Mouse (Mus musculus): Measurements from ENCODE around the gene Atf7ip. TPM values are rescaled to one million over a fixed set of nuclear protein-coding genes. Genes with fewer than 3 reads are reported as not detected.

Gene Atf7ip
- polyA plus RNA-seq, 1 experiment from 2014 or later: 18.0 TPM

DNA sequence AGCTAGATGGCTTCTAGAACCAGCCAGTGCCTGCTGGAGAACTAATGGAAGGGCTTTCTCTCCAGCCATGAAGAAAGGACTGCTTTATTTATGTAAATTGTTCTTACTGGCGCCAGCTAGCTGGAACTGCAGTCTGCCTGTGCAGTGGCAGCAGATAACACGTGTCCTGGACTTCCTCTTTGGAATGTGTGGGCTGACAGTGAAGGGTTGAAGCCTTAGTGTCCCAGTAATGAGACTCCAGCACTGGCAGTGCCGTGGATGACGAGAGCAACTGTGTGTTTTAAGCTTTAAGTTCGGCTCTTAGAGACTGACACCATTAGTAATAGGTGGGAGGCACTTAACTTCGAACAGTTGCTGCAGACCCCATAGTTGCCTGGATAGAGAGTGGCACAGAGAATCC, 37.2 kb downstream of the Atf7ip start:
- peak; percentile 74 for ATAC-seq (ENCODE audit: low read depth)
- WGBS (ENCODE audit: insufficient replicate concordance): 13% methylated on average over 6 of the region's 6 CpGs

GRCm38 (mm10) chr6:136545284-136545870, 39.4 kb downstream of the Atf7ip start:
- H3K9ac ChIP-seq (ENCODE audit: low read depth, low read length): no peak overlapping the region
- ATAC-seq (ENCODE audit: low read depth): no peak
- peaks cover 18% of the 10 kb centered on the region for H3K4me1 ChIP-seq (ENCODE audit: control insufficient read depth, low read depth, low read length)
- WGBS (ENCODE audit: insufficient replicate concordance): 89% methylated on average over 11 of the region's 11 CpGs
- no peaks in the 10 kb centered on the region for H3K9me3 ChIP-seq (replicated peaks; ENCODE audit: control insufficient read depth, low read length)
- H3K4me2 ChIP-seq (ENCODE audit: low read depth, low read length): no peak overlapping the region
- no peaks in the 10 kb centered on the region; the same call in 1 of the 2 replicates for H3K36me3 ChIP-seq (ENCODE audit: control insufficient read depth, insufficient read depth)
- H3K4me3 ChIP-seq (ENCODE audit: low read depth, low read length): no peak overlapping the region
- H3K27ac ChIP-seq (ENCODE audit: low read length): no peak overlapping the region
- H3K27me3 ChIP-seq (ENCODE audit: control insufficient read depth, insufficient read depth, low read depth, low read length): no peaks in the 10 kb centered on the region

More for the DNA sequence above, 37.2 kb downstream of the Atf7ip start:
- Histone ChIP-seq H3K27ac (ENCODE audit: low read length) (no peak overlapping the region), H3K9ac (ENCODE audit: low read depth, low read length) (no peak overlapping the region), H3K9me3 (replicated peaks; ENCODE audit: control insufficient read depth, low read length) (no peaks in the 10 kb centered on the region), H3K27me3 (ENCODE audit: control insufficient read depth, insufficient read depth, low read depth, low read length) (no peaks in the 10 kb centered on the region), H3K4me3 (ENCODE audit: low read depth, low read length) (peak overlapping the region; percentile 14; the same call in 1 of the 2 replicates), H3K36me3 (ENCODE audit: control insufficient read depth, insufficient read depth) (no peaks in the 10 kb centered on the region; the same call in 1 of the 2 replicates), H3K4me1 (ENCODE audit: control insufficient read depth, low read depth, low read length) (peaks cover 10% of the 10 kb centered on the region), H3K4me2 (ENCODE audit: low read depth, low read length) (peak overlapping the region; percentile 37)

GRCm38 (mm10) chr6:136546286-136546685, 40.3 kb downstream of the Atf7ip start:
- ATAC-seq (ENCODE audit: low read depth): no peak
- Histone ChIP-seq H3K4me3 (ENCODE audit: low read depth, low read length) (no peak overlapping the region), H3K27me3 (ENCODE audit: control insufficient read depth, insufficient read depth, low read depth, low read length) (no peaks in the 10 kb centered on the region), H3K9ac (ENCODE audit: low read depth, low read length) (no peak overlapping the region), H3K27ac (ENCODE audit: low read length) (no peak overlapping the region), H3K9me3 (replicated peaks; ENCODE audit: control insufficient read depth, low read length) (no peaks in the 10 kb centered on the region), H3K4me2 (ENCODE audit: low read depth, low read length) (no peak overlapping the region), H3K4me1 (ENCODE audit: control insufficient read depth, low read depth, low read length) (peaks cover 24% of the 10 kb centered on the region), H3K36me3 (ENCODE audit: control insufficient read depth, insufficient read depth) (no peaks in the 10 kb centered on the region)
- WGBS (ENCODE audit: insufficient replicate concordance): 59% methylated on average over 2 of the region's 2 CpGs

GRCm38 (mm10) chr6:136546987-136547386, 41.0 kb downstream of the Atf7ip start:
- ATAC-seq (ENCODE audit: low read depth): no peak
- no peak overlapping the region for H3K27ac ChIP-seq (ENCODE audit: low read length)
- no peaks in the 10 kb centered on the region for H3K27me3 ChIP-seq (ENCODE audit: control insufficient read depth, insufficient read depth, low read depth, low read length)
- H3K9ac ChIP-seq (ENCODE audit: low read depth, low read length): no peak overlapping the region
- peaks cover 24% of the 10 kb centered on the region for H3K4me1 ChIP-seq (ENCODE audit: control insufficient read depth, low read depth, low read length)
- H3K9me3 ChIP-seq (replicated peaks; ENCODE audit: control insufficient read depth, low read length): no peaks in the 10 kb centered on the region
- H3K36me3 ChIP-seq (ENCODE audit: control insufficient read depth, insufficient read depth): no peaks in the 10 kb centered on the region
- 68% methylated on average over 7 of the region's 7 CpGs for WGBS (ENCODE audit: insufficient replicate concordance)
- H3K4me3 ChIP-seq (ENCODE audit: low read depth, low read length): no peak overlapping the region
- no peak overlapping the region for H3K4me2 ChIP-seq (ENCODE audit: low read depth, low read length)

GRCm38 (mm10) chr6:136548041-136548770, 42.2 kb downstream of the Atf7ip start:
- H3K4me1 ChIP-seq (ENCODE audit: control insufficient read depth, low read depth, low read length): peaks cover 25% of the 10 kb centered on the region
- H3K9me3 ChIP-seq (replicated peaks; ENCODE audit: control insufficient read depth, low read length): no peaks in the 10 kb centered on the region
- no peak for ATAC-seq (ENCODE audit: low read depth)
- no peaks in the 10 kb centered on the region for H3K27me3 ChIP-seq (ENCODE audit: control insufficient read depth, insufficient read depth, low read depth, low read length)
- no peak overlapping the region for H3K4me3 ChIP-seq (ENCODE audit: low read depth, low read length)
- no peaks in the 10 kb centered on the region for H3K36me3 ChIP-seq (ENCODE audit: control insufficient read depth, insufficient read depth)
- no peak overlapping the region for H3K9ac ChIP-seq (ENCODE audit: low read depth, low read length)
- no peak overlapping the region for H3K27ac ChIP-seq (ENCODE audit: low read length)
- WGBS (ENCODE audit: insufficient replicate concordance): 75% methylated on average over 6 of the region's 6 CpGs
- H3K4me2 ChIP-seq (ENCODE audit: low read depth, low read length): no peak overlapping the region

DNA sequence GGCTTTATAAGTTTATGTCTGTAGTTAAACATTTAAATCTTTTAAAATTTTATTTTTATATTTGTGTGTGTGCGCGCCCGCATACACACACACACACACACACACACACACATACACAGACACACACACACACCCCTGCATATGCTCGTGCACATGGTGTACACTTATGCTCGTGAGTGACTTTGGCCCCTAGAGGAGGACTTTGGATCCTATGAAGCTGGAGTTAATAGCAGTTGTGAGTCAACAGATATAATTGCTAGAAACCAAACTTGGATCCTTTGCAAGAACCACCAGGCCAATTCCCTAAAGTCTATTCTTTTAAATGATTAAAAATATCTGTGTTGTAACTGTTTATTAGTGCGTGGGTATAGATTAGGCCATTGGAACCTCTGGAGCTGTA, 42.8 kb downstream of the Atf7ip start:
- ATAC-seq (ENCODE audit: low read depth): peak; percentile 47; the same call in 1 of the 2 replicates
- WGBS (ENCODE audit: insufficient replicate concordance): 82% methylated on average over 6 of the region's 6 CpGs
- H3K36me3 ChIP-seq (ENCODE audit: control insufficient read depth, insufficient read depth): no peaks in the 10 kb centered on the region
- no peak overlapping the region for H3K9ac ChIP-seq (ENCODE audit: low read depth, low read length)
- H3K4me2 ChIP-seq (ENCODE audit: low read depth, low read length): no peak overlapping the region
- H3K4me3 ChIP-seq (ENCODE audit: low read depth, low read length): no peak overlapping the region
- no peaks in the 10 kb centered on the region for H3K27me3 ChIP-seq (ENCODE audit: control insufficient read depth, insufficient read depth, low read depth, low read length)
- H3K4me1 ChIP-seq (ENCODE audit: control insufficient read depth, low read depth, low read length): peaks cover 26% of the 10 kb centered on the region
- H3K9me3 ChIP-seq (replicated peaks; ENCODE audit: control insufficient read depth, low read length): no peaks in the 10 kb centered on the region
- no peak overlapping the region for H3K27ac ChIP-seq (ENCODE audit: low read length)

DNA sequence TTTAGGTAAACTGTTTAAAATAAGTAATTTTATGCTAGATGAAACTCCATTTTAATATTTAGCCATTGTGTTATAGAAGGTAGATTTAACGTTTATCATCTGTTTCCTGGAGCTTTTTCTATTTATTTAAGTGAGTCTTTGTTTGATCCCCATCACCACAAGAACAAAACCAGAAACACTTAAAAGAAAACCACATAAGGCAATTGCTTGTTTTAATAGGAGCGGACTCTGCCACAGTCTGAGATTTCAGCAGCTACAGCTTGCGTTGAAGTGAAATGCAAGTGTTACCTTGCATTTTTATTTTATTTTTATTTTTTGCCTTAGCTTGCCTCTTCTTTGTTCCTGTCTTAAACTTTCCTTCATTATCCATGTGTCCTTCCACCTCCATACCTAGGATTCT, 43.6 kb downstream of the Atf7ip start:
- Histone ChIP-seq H3K4me1 (ENCODE audit: control insufficient read depth, low read depth, low read length) (peaks cover 29% of the 10 kb centered on the region), H3K27ac (ENCODE audit: low read length) (no peak overlapping the region), H3K27me3 (ENCODE audit: control insufficient read depth, insufficient read depth, low read depth, low read length) (no peaks in the 10 kb centered on the region), H3K9me3 (replicated peaks; ENCODE audit: control insufficient read depth, low read length) (no peaks in the 10 kb centered on the region), H3K4me2 (ENCODE audit: low read depth, low read length) (no peak overlapping the region), H3K4me3 (ENCODE audit: low read depth, low read length) (no peak overlapping the region), H3K9ac (ENCODE audit: low read depth, low read length) (no peak overlapping the region), H3K36me3 (ENCODE audit: control insufficient read depth, insufficient read depth) (no peaks in the 10 kb centered on the region)
- WGBS (ENCODE audit: insufficient replicate concordance): 77% methylated on average over 3 of the region's 3 CpGs
- no peak for ATAC-seq (ENCODE audit: low read depth)

DNA sequence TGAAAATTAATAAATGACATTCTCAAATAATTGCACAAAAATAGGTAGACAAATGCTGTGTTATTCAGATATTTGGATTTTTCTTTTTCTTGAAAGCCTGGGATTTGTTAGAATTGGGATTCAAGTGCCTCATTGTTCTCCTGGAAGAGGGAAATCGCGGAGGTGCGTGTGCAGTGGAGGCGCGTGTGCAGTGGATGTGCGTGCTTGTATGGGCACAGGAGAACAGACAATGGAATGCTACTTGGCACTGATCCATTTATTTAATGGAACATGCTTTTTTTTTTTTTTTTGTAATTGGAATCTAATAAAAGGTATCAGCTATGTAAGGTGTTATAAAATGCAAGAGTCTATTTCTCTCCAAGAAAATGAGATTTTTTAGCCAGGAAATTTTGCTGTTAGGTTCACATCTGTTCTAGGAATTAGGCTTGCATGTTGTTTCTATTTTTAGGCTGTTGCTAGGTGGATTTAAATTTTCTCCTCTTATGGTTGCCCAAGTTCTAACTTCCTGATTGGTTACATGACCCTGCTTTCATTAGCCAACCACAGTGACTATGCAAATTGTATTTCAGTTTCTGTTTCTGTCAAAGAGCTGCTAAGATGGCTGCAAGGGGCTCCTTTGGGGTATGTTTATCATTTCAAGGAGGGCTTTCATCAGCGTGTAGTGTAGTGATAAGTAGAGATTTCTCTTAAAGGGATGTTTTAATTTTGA, 44.8 kb downstream of the Atf7ip start:
- Histone ChIP-seq H3K36me3 (ENCODE audit: control insufficient read depth, insufficient read depth) (no peaks in the 10 kb centered on the region), H3K27ac (ENCODE audit: low read length) (no peak overlapping the region; the same call in 1 of the 2 replicates), H3K4me2 (ENCODE audit: low read depth, low read length) (peak overlapping the region; percentile 42), H3K9ac (ENCODE audit: low read depth, low read length) (no peak overlapping the region), H3K4me1 (ENCODE audit: control insufficient read depth, low read depth, low read length) (peaks cover 34% of the 10 kb centered on the region), H3K9me3 (replicated peaks; ENCODE audit: control insufficient read depth, low read length) (no peaks in the 10 kb centered on the region), H3K4me3 (ENCODE audit: low read depth, low read length) (0 out of 2 replicates have a peak overlapping the region, but pooled peaks have one; percentile 14), H3K27me3 (ENCODE audit: control insufficient read depth, insufficient read depth, low read depth, low read length) (no peaks in the 10 kb centered on the region)
- peak; percentile 32; the same call in 1 of the 2 replicates for ATAC-seq (ENCODE audit: low read depth)
- 75% methylated on average over 7 of the region's 7 CpGs for WGBS (ENCODE audit: insufficient replicate concordance)

All from liver, embryonic 16.5 days (tissue).